Mouse (Mus musculus) kidney, adult 2 months (tissue): ENCODE results near the gene Ndufs8. TPM values are rescaled to one million over a fixed set of nuclear protein-coding genes. Genes with fewer than 3 reads are reported as not detected.

Source experiments
- DNase-seq: peaks from one replicate; pipeline ENCODE4 v3.0.0; 2021
- H3K27ac ChIP-seq: fragments of 200-500 bp; 2 replicates; pipeline ENCODE4 v1.5.1; 2012; ENCODE audit warnings: low read depth, low read length, control low read depth, inconsistent platforms; ENCODE audit not compliant: insufficient read depth
- H3K27me3 ChIP-seq: fragments of 200-500 bp; replicated peaks from 2 replicates; pipeline ENCODE4 v1.6.1; 2012; ENCODE audit warnings: mild to moderate bottlenecking, moderate library complexity, low read length, inconsistent platforms; ENCODE audit not compliant: control insufficient read depth, insufficient read depth
- H3K36me3 ChIP-seq: fragments of 200-500 bp; 2 replicates; pipeline ENCODE4 v1.6.1; 2012; ENCODE audit warnings: mild to moderate bottlenecking, moderate library complexity, low read length, inconsistent platforms; ENCODE audit not compliant: control insufficient read depth, insufficient read depth
- H3K4me1 ChIP-seq: fragments of 200-500 bp; 2 replicates; pipeline ENCODE4 v1.6.1; 2011; ENCODE audit warnings: low read length; ENCODE audit not compliant: control insufficient read depth, insufficient read depth
- H3K4me3 ChIP-seq: fragments of 200-500 bp; 2 replicates; pipeline ENCODE4 v1.5.1; 2011; ENCODE audit warnings: mild to moderate bottlenecking, low read depth, low read length, control low read depth; ENCODE audit not compliant: insufficient read depth
- CTCF ChIP-seq: fragments of 200-500 bp; conservative IDR thresholded peaks from 2 replicates; pipeline ENCODE4 v1.5.1; 2011; ENCODE audit warnings: low read depth, mild to moderate bottlenecking, control low read depth, low read length, moderate library complexity, mixed read lengths; ENCODE audit not compliant: insufficient read depth, insufficient read length
- POLR2A ChIP-seq: fragments of 200-500 bp; IDR thresholded peaks from one replicate; pipeline ENCODE4 v1.6.1; 2011; ENCODE audit warnings: low read depth, low read length, control low read depth
- WGBS: fragments of 180-500 bp; shearing (Covaris S2); methylation state at CpG from one replicate; pipeline ENCODE4 v1.1.7; 2018; 5-methylcytosine and 5-hydroxymethylcytosine counted together
- polyA plus RNA-seq: library from polyadenylated mRNA; depleted of rRNA; stranded (reverse); fragments of >200 nt; gene quantifications from 2 replicates; pipeline ENCODE4 v1.2.3, GENCODE M21; 2012

The Ndufs8 gene
- polyA plus RNA-seq, 1 experiment: 742 TPM

GRCm38 (mm10) chr19:3903648-3904362, 8.8 kb downstream of the Ndufs8 start:
- Histone ChIP-seq H3K36me3 (no peaks in the 10 kb centered on the region), H3K4me1 (peaks cover 14% of the 10 kb centered on the region), H3K4me3 (no peak overlapping the region), H3K27ac (no peak overlapping the region), H3K27me3 (no peaks in the 10 kb centered on the region)
- DNase-seq: no peak
- TF ChIP-seq CTCF: no peak
- TF ChIP-seq POLR2A: no peak
- 85% methylated on average over 25 of the region's 25 CpGs for WGBS

GRCm38 (mm10) chr19:3902966-3903365, 9.6 kb downstream of the Ndufs8 start:
- Histone ChIP-seq H3K27ac (no peak overlapping the region), H3K4me3 (no peak overlapping the region), H3K36me3 (no peaks in the 10 kb centered on the region), H3K4me1 (peaks cover 11% of the 10 kb centered on the region), H3K27me3 (no peaks in the 10 kb centered on the region)
- DNase-seq: no peak
- WGBS: 87% methylated on average over 12 of the region's 12 CpGs
- TF ChIP-seq CTCF (no peak), POLR2A (no peak)

GRCm38 (mm10) chr19:3899618-3900017, 13.0 kb downstream of the Ndufs8 start:
- TF ChIP-seq POLR2A: no peak
- no peak for TF ChIP-seq CTCF
- no peaks in the 10 kb centered on the region for H3K36me3 ChIP-seq
- no peak for DNase-seq

GRCm38 (mm10) chr19:3898952-3899351, 13.6 kb downstream of the Ndufs8 start:
- no peaks in the 10 kb centered on the region for H3K27me3 ChIP-seq
- no peak for DNase-seq
- no peaks in the 10 kb centered on the region for H3K4me1 ChIP-seq
- H3K36me3 ChIP-seq: no peaks in the 10 kb centered on the region
- H3K27ac ChIP-seq: no peak overlapping the region
- no peak for TF ChIP-seq CTCF
- TF ChIP-seq POLR2A: no peak
- 70% methylated on average over 7 of the region's 7 CpGs for WGBS
- no peak overlapping the region for H3K4me3 ChIP-seq

More at GRCm38 (mm10) chr19:3899618-3900017, 13.0 kb downstream of the Ndufs8 start:
- Histone ChIP-seq H3K27me3 (no peaks in the 10 kb centered on the region), H3K4me3 (no peak overlapping the region), H3K27ac (no peak overlapping the region), H3K4me1 (no peaks in the 10 kb centered on the region)
- 94% methylated on average over 4 of the region's 4 CpGs for WGBS

GRCm38 (mm10) chr19:3897557-3897956, 15.0 kb downstream of the Ndufs8 start:
- peaks cover 3% of the 10 kb centered on the region for H3K36me3 ChIP-seq
- TF ChIP-seq CTCF (no peak), POLR2A (no peak)
- DNase-seq: no peak

GRCm38 (mm10) chr19:3896208-3896607, 16.4 kb downstream of the Ndufs8 start:
- peaks cover 3% of the 10 kb centered on the region for H3K36me3 ChIP-seq
- 91% methylated on average over 10 of the region's 10 CpGs for WGBS
- no peak overlapping the region for H3K4me3 ChIP-seq
- H3K4me1 ChIP-seq: no peaks in the 10 kb centered on the region
- H3K27ac ChIP-seq: no peak overlapping the region
- TF ChIP-seq POLR2A: no peak
- TF ChIP-seq CTCF: no peak
- no peaks in the 10 kb centered on the region for H3K27me3 ChIP-seq
- no peak for DNase-seq

More at GRCm38 (mm10) chr19:3897557-3897956, 15.0 kb downstream of the Ndufs8 start:
- no peak overlapping the region for H3K27ac ChIP-seq
- H3K4me3 ChIP-seq: no peak overlapping the region
- WGBS: 87% methylated on average over 5 of the region's 5 CpGs
- no peaks in the 10 kb centered on the region for H3K4me1 ChIP-seq
- H3K27me3 ChIP-seq: no peaks in the 10 kb centered on the region

GRCm38 (mm10) chr19:3895171-3895631, 17.4 kb downstream of the Ndufs8 start:
- DNase-seq: peak; percentile 16
- H3K27me3 ChIP-seq: no peaks in the 10 kb centered on the region
- no peak overlapping the region for H3K27ac ChIP-seq
- H3K4me1 ChIP-seq: no peaks in the 10 kb centered on the region
- no peak for TF ChIP-seq POLR2A
- WGBS: 42% methylated on average over 3 of the region's 3 CpGs
- H3K36me3 ChIP-seq: peaks cover 5% of the 10 kb centered on the region
- no peak overlapping the region for H3K4me3 ChIP-seq

- TF ChIP-seq POLR2A: no peak
- TF ChIP-seq CTCF: no peak
- no peak for DNase-seq
- H3K4me1 ChIP-seq: no peaks in the 10 kb centered on the region
- no peak overlapping the region for H3K4me3 ChIP-seq
- WGBS: 90% methylated on average over 2 of the region's 2 CpGs
- peaks cover 5% of the 10 kb centered on the region for H3K36me3 ChIP-seq
- H3K27ac ChIP-seq: no peak overlapping the region
- no peaks in the 10 kb centered on the region for H3K27me3 ChIP-seq
Measured at GRCm38 (mm10) chr19:3894294-3894693, 18.3 kb downstream of the Ndufs8 start.
